ENCODE assay signal across 1 mouse cellular context in the genomic region with DNA sequence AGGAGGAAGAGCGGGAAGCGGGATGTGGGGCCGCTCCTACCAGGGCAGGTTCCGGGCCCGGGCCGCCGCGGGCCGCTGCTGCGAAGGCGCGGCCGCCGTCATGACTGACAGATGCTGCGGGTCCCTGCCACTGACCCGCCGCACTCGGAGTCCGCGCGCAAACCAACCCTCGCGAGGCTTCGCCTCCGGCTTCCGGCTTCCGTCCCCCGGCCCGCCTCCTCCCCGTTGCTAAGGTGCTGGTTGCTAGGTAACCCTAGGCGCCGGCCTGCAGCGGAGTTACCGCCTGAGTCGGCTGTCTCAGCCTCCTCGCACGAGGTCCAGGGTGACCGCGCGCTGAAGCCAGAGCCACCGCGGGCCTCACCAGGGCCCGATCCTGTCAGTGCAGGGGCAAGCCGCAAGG.
TF ChIP-seq lines count a peak whose summit lies in the region.

Gene Rfc5 (minus strand): TSS at position 171 of the 400 bp plus-strand sequence.

TF ChIP-seq in CH12.LX, 34 proteins besides CTCF, POLR2A, EP300 and RAD21 (continued from another document):
- TF ChIP-seq E2F4 (IDR thresholded peaks at IDR 0.05; ENCODE audit: insufficient replicate concordance, low read depth, low read length) (0 out of 2 replicates have a peak, but pooled peaks have one; percentile 76), BHLHE40 (IDR thresholded peaks at IDR 0.05; ENCODE audit: low read depth, low read length) (peak; percentile 51; the same call in 1 of the 2 replicates), USF1 (IDR thresholded peaks at IDR 0.05; ENCODE audit: low read depth, low read length) (no peak), MXI1 (IDR thresholded peaks at IDR 0.05; ENCODE audit: low read depth, low read length) (peak; percentile 100), UBTF (IDR thresholded peaks at IDR 0.05; ENCODE audit: low read depth, low read length) (no peak), ELF1 (IDR thresholded peaks at IDR 0.05; ENCODE audit: low read depth, low read length) (peak; percentile 97), ZKSCAN1 (IDR thresholded peaks at IDR 0.05; ENCODE audit: borderline replicate concordance, low read depth, low read length) (no peak), GABPA (IDR thresholded peaks at IDR 0.05; ENCODE audit: insufficient replicate concordance, low read depth, low read length) (no peak), ZMIZ1 (IDR thresholded peaks at IDR 0.05; ENCODE audit: low read depth, low read length) (peak; percentile 92), TCF12 (IDR thresholded peaks at IDR 0.05; ENCODE audit: low read depth, low read length) (peak; percentile 86), MAZ (IDR thresholded peaks at IDR 0.05; ENCODE audit: low read depth, low read length) (no peak), JUN (IDR thresholded peaks at IDR 0.05; ENCODE audit: insufficient read depth, low read depth, low read length) (no peak), KAT2A (IDR thresholded peaks at IDR 0.05; ENCODE audit: insufficient replicate concordance, low read length) (0 out of 2 replicates have a peak, but pooled peaks have one; percentile 52), MAFK (IDR thresholded peaks at IDR 0.05; ENCODE audit: insufficient replicate concordance, low read length) (no peak), NELFE (IDR thresholded peaks at IDR 0.05; ENCODE audit: low read depth, low read length) (peak; percentile 92), TBP (conservative IDR thresholded peaks at IDR 0.05; ENCODE audit: low read depth, low read length) (no peak; the same call in 1 of the 2 replicates), SMC3 (IDR thresholded peaks at IDR 0.05; ENCODE audit: low read depth, low read length) (no peak), JUND (conservative IDR thresholded peaks at IDR 0.05; ENCODE audit: low read depth, low read length) (no peak), POLR2AphosphoS2 (IDR thresholded peaks at IDR 0.05; ENCODE audit: low read depth, low read length) (peak; percentile 81), HCFC1 (IDR thresholded peaks at IDR 0.05; ENCODE audit: low read depth, low read length) (peak; percentile 73), MEF2A (IDR thresholded peaks at IDR 0.05; ENCODE audit: borderline replicate concordance, low read depth, low read length) (peak; percentile 24; the same call in 1 of the 2 replicates)
